Mouse (Mus musculus): ENCODE data around the gene Cpxm1. TPM values are rescaled to one million over a fixed set of nuclear protein-coding genes. Genes with fewer than 3 reads are reported as not detected.

Gene Cpxm1
- total RNA-seq, 2 experiments from 2014 or later = 7.1 to 11.3 TPM

Other genes starting within 250 kb of the Cpxm1 start
- 100 to 1,000 TPM; 184 to 187 TPM for gene Snrpb, start 218.2 kb downstream of the Cpxm1 start, total RNA-seq (2021)
- gene Tmc2, start 202.4 kb downstream of the Cpxm1 start, total RNA-seq (2021) = not detected
- gene Nop56, start 123.1 kb downstream of the Cpxm1 start, total RNA-seq (2021) = 100 to 1,000 TPM in 1 of 2 experiments, 10 to 100 TPM in 1; 94.9 to 131 TPM
- gene Idh3b, start 113.0 kb downstream of the Cpxm1 start, total RNA-seq (2021) = 100 to 1,000 TPM; 421 to 428 TPM
- 1 to 10 TPM; 3.4 to 3.7 TPM for gene Ebf4, start 102.4 kb downstream of the Cpxm1 start, total RNA-seq (2021)
- not detected for gene Gm28372, start 7.7 kb upstream of the Cpxm1 start, total RNA-seq (2021)
- not detected for gene 1700020A23Rik, start 7.7 kb upstream of the Cpxm1 start, total RNA-seq (2021)
- gene Tmem239, start 8.9 kb upstream of the Cpxm1 start, total RNA-seq (2021) = not detected
- gene Vps16, start 26.8 kb upstream of the Cpxm1 start, total RNA-seq (2021) = 10 to 100 TPM; 62.9 to 63.9 TPM
- 10 to 100 TPM; 12.9 to 14.6 TPM for gene Pced1a, start 27.1 kb upstream of the Cpxm1 start, total RNA-seq (2021)
- 100 to 1,000 TPM; 117 to 143 TPM for gene Ptpra, start 52.7 kb upstream of the Cpxm1 start, total RNA-seq (2021)
- 10 to 100 TPM; 56.5 to 70.3 TPM for gene Mrps26, start 166.2 kb upstream of the Cpxm1 start, total RNA-seq (2021)
- not detected for gene Oxt, start 178.6 kb upstream of the Cpxm1 start, total RNA-seq (2021)
- gene Avp, start 185.0 kb upstream of the Cpxm1 start, total RNA-seq (2021) = not detected
- 10 to 100 TPM; 11.4 to 12.9 TPM for gene Fastkd5, start 232.5 kb upstream of the Cpxm1 start, total RNA-seq (2021)
- 1 to 10 TPM; 6.3 to 6.9 TPM for gene Ubox5, start 232.5 kb upstream of the Cpxm1 start, total RNA-seq (2021)
- 10 to 100 TPM; 13.2 to 14.8 TPM for gene Lzts3, start 245.2 kb upstream of the Cpxm1 start, total RNA-seq (2021)

Measured in adrenal gland, postnatal 36 days (tissue).